Mouse (Mus musculus) splenic B cell, adult 2 months (primary cell): ENCODE data around the gene Rbms3.

Experiments used
- DNase-seq: peaks from one replicate; pipeline ENCODE4 v3.0.0-alpha.2; 2011; ENCODE audit warnings: low read depth, low spot score
- H3K27me3 ChIP-seq: 2 replicates; pipeline ENCODE4 v1.6.1; 2012; ENCODE audit warnings: mild to moderate bottlenecking, low read length, moderate library complexity, mixed read lengths; ENCODE audit not compliant: control insufficient read depth, poor library complexity, insufficient read depth, severe bottlenecking
- H3K36me3 ChIP-seq: 2 replicates; pipeline ENCODE4 v1.6.1; 2012; ENCODE audit warnings: mild to moderate bottlenecking, low read length, moderate library complexity, mixed read lengths; ENCODE audit not compliant: control insufficient read depth, poor library complexity, insufficient read depth, severe bottlenecking

The Rbms3 gene

GRCm38 (mm10) chr9:116941116-116941515, 688.6 kb downstream of the Rbms3 start:
- no peak for DNase-seq
- no peaks in the 10 kb centered on the region for H3K27me3 ChIP-seq
- H3K36me3 ChIP-seq: no peaks in the 10 kb centered on the region

GRCm38 (mm10) chr9:116940693-116941092, 689.0 kb downstream of the Rbms3 start:
- no peaks in the 10 kb centered on the region for H3K27me3 ChIP-seq
- no peaks in the 10 kb centered on the region for H3K36me3 ChIP-seq
- no peak for DNase-seq

- Histone ChIP-seq H3K36me3 (no peaks in the 10 kb centered on the region), H3K27me3 (no peaks in the 10 kb centered on the region)
- DNase-seq: no peak
Measured at GRCm38 (mm10) chr9:116928338-116928737, 701.4 kb downstream of the Rbms3 start.

GRCm38 (mm10) chr9:116923151-116923550, 706.6 kb downstream of the Rbms3 start:
- no peak for DNase-seq
- Histone ChIP-seq H3K27me3 (no peaks in the 10 kb centered on the region), H3K36me3 (no peaks in the 10 kb centered on the region)

- Histone ChIP-seq H3K36me3 (no peaks in the 10 kb centered on the region), H3K27me3 (no peaks in the 10 kb centered on the region)
- no peak for DNase-seq
Measured at GRCm38 (mm10) chr9:116922561-116922960, 707.2 kb downstream of the Rbms3 start.

- DNase-seq: no peak
- Histone ChIP-seq H3K36me3 (no peaks in the 10 kb centered on the region), H3K27me3 (no peaks in the 10 kb centered on the region)
Measured at GRCm38 (mm10) chr9:116919441-116920019, 710.2 kb downstream of the Rbms3 start.

GRCm38 (mm10) chr9:116912493-116912847, 717.2 kb downstream of the Rbms3 start:
- Histone ChIP-seq H3K27me3 (no peaks in the 10 kb centered on the region), H3K36me3 (no peaks in the 10 kb centered on the region)
- no peak for DNase-seq

- no peak for DNase-seq
- Histone ChIP-seq H3K27me3 (no peaks in the 10 kb centered on the region), H3K36me3 (no peaks in the 10 kb centered on the region)
Measured at GRCm38 (mm10) chr9:116911781-116912492, 717.8 kb downstream of the Rbms3 start.

GRCm38 (mm10) chr9:116909511-116909910, 720.2 kb downstream of the Rbms3 start:
- H3K27me3 ChIP-seq: no peaks in the 10 kb centered on the region
- no peak for DNase-seq
- no peaks in the 10 kb centered on the region for H3K36me3 ChIP-seq

GRCm38 (mm10) chr9:116906955-116907354, 722.8 kb downstream of the Rbms3 start:
- DNase-seq: no peak
- Histone ChIP-seq H3K27me3 (no peaks in the 10 kb centered on the region), H3K36me3 (no peaks in the 10 kb centered on the region)

- Histone ChIP-seq H3K27me3 (no peaks in the 10 kb centered on the region), H3K36me3 (no peaks in the 10 kb centered on the region)
- no peak for DNase-seq
Measured at GRCm38 (mm10) chr9:116905646-116906045, 724.1 kb downstream of the Rbms3 start.

GRCm38 (mm10) chr9:116903304-116903993, 726.3 kb downstream of the Rbms3 start:
- no peak for DNase-seq
- H3K36me3 ChIP-seq: no peaks in the 10 kb centered on the region
- H3K27me3 ChIP-seq: no peaks in the 10 kb centered on the region

- H3K27me3 ChIP-seq: no peaks in the 10 kb centered on the region
- no peak for DNase-seq
- no peaks in the 10 kb centered on the region for H3K36me3 ChIP-seq
Measured at GRCm38 (mm10) chr9:116899403-116899802, 730.3 kb downstream of the Rbms3 start.

- H3K36me3 ChIP-seq: no peaks in the 10 kb centered on the region
Measured at GRCm38 (mm10) chr9:116886973-116887680, 742.6 kb downstream of the Rbms3 start.

GRCm38 (mm10) chr9:116885617-116886016, 744.1 kb downstream of the Rbms3 start:
- H3K36me3 ChIP-seq: no peaks in the 10 kb centered on the region
- no peaks in the 10 kb centered on the region for H3K27me3 ChIP-seq
- DNase-seq: no peak

More at GRCm38 (mm10) chr9:116886973-116887680, 742.6 kb downstream of the Rbms3 start:
- no peak for DNase-seq
- no peaks in the 10 kb centered on the region for H3K27me3 ChIP-seq
